Mouse (Mus musculus) cerebellum, adult 2 months (tissue): Measurements from ENCODE around the gene Ttyh1. TPM values are rescaled to one million over a fixed set of nuclear protein-coding genes. Genes with fewer than 3 reads are reported as not detected.
"Not testable (repeated sequence)": the region's sequence is repeated elsewhere in the genome, so short reads cannot be mapped to it uniquely, and the experiment has no call there.

Source experiments
- DNase-seq, 2 experiments: peaks; one replicate each; pipeline ENCODE4 v3.0.0; 2021
- H3K27ac ChIP-seq: fragments of 200-500 bp; 2 replicates; pipeline ENCODE4 v1.5.1; 2012; ENCODE audit warnings: low read length, control low read depth, inconsistent platforms; ENCODE audit not compliant: insufficient read depth
- H3K27me3 ChIP-seq: fragments of 200-500 bp; 2 replicates; pipeline ENCODE4 v1.6.1; 2012; ENCODE audit warnings: inconsistent platforms, mild to moderate bottlenecking, low read length, moderate library complexity; ENCODE audit not compliant: control insufficient read depth, insufficient read depth
- H3K4me1 ChIP-seq: fragments of 200-500 bp; 2 replicates; pipeline ENCODE4 v1.6.1; 2011; ENCODE audit warnings: low read length; ENCODE audit not compliant: control insufficient read depth, insufficient read depth
- H3K4me3 ChIP-seq: fragments of 200-500 bp; replicated peaks from 2 replicates; pipeline ENCODE3; 2011; ENCODE audit warnings: mild to moderate bottlenecking, low read depth, low read length, control low read depth; ENCODE audit not compliant: insufficient read depth
- CTCF ChIP-seq: fragments of 200-500 bp; IDR thresholded peaks from 2 replicates; pipeline ENCODE4 v1.5.1; 2011; ENCODE audit warnings: low read depth, mild to moderate bottlenecking, control low read depth, low read length, moderate library complexity, borderline replicate concordance; ENCODE audit not compliant: insufficient read depth
- POLR2A ChIP-seq: fragments of 200-500 bp; IDR thresholded peaks from 2 replicates; pipeline ENCODE4 v1.6.1; 2011; ENCODE audit warnings: low read length, control low read depth, borderline replicate concordance; ENCODE audit not compliant: insufficient read depth
- WGBS: fragments of 180-500 bp; shearing (Covaris S2); methylation state at CpG from one replicate; pipeline ENCODE4 v1.1.7; 2018; 5-methylcytosine and 5-hydroxymethylcytosine counted together
- polyA plus RNA-seq: library from polyadenylated mRNA; depleted of rRNA; stranded (reverse); fragments of >200 nt; gene quantifications from 2 replicates; pipeline ENCODE4 v1.2.3, GENCODE M21; 2012

Ttyh1 gene
- polyA plus RNA-seq, 1 experiment = 638 TPM

DNA sequence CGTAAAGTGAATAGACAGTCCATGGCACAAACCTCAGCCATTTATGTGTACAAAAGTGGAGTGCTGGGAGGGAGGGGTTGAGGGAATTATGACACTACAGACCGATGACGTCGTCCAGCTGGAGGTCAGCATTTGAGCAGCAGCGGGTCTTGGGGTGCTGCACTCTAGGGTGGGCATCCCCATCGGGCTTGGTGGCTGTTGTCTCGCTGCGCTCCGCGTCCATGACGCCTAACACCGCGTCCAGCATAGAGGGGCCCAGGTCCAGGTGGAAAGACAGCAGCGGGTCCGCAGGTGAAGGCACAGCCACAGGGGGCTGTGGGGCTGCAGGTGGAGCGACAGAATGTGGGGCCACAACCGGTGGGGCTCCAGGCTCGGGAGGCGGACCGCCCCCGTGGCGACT lies 32.0 kb downstream of the Ttyh1 start:
- TF ChIP-seq POLR2A = no peak
- no peak for TF ChIP-seq CTCF
- H3K27ac ChIP-seq = no peak overlapping the region; the same call in 1 of the 2 replicates
- WGBS = 7% methylated on average over 22 of the region's 22 CpGs
- peaks cover 6% of the 10 kb centered on the region; the same call in 1 of the 2 replicates for H3K4me1 ChIP-seq
- DNase-seq = peak in 1 of 2 experiments; percentile 62
- H3K4me3 ChIP-seq = peak overlapping the region; percentile 98
- no peaks in the 10 kb centered on the region for H3K27me3 ChIP-seq

DNA sequence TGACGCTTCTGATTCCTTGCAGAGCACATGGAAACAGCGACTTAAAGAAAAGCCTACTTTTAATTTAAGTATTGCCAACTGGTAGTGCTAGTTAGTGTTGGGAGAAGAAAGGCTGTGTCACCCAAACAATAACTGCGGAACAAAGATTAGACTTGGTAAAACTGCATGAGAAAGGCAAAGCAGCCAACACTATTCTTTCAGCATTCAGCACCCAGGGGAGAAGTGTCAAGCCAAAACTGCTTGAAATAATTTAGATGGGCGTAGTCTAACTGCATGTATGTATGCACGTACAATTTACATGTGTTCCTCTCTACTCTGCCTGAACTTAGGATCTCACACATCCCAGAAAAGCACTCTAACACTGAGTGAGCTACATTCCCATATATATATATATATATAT lies 35.1 kb downstream of the Ttyh1 start:
- H3K4me3 ChIP-seq = no peak overlapping the region
- no peak for DNase-seq
- H3K4me1 ChIP-seq = no peaks in the 10 kb centered on the region
- 60% methylated on average over 5 of the region's 5 CpGs for whole genome bisulfite sequencing
- no peak for TF ChIP-seq POLR2A
- TF ChIP-seq CTCF = no peak
- no peaks in the 10 kb centered on the region for H3K27me3 ChIP-seq
- H3K27ac ChIP-seq = no peak overlapping the region

GRCm38 (mm10) chr7:4154976-4155375 lies 35.8 kb downstream of the Ttyh1 start:
- no peak for DNase-seq
- no peak for TF ChIP-seq POLR2A
- 24% methylated on average over 4 of the region's 4 CpGs for WGBS

DNA sequence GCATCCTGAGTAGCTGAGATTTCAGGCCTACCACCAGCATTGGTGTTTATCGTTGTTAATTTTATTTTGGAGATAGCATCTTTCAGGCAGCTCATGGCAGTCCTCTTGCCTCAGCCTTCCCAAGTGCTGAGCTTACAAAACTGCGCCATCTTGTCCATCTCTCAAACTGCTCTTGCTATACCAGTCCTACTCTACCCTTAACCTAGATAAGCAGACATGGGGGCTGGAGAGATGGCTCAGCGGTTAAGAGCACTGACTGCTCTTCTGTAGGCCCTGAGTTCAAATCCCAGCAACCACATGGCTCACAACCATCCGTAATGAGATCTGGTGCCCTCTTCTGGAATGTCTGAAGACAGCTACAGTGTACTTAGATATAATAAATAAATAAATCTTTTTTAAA lies 42.4 kb downstream of the Ttyh1 start:
- not testable (repeated sequence) for DNase-seq, H3K27ac ChIP-seq, H3K4me3 ChIP-seq, H3K4me1 ChIP-seq, H3K27me3 ChIP-seq
- WGBS = 93% methylated on average over 4 of the region's 4 CpGs

More at GRCm38 (mm10) chr7:4154976-4155375, 35.8 kb downstream of the Ttyh1 start:
- Histone ChIP-seq H3K27ac (no peak overlapping the region), H3K27me3 (no peaks in the 10 kb centered on the region), H3K4me3 (no peak overlapping the region), H3K4me1 (no peaks in the 10 kb centered on the region)

DNA sequence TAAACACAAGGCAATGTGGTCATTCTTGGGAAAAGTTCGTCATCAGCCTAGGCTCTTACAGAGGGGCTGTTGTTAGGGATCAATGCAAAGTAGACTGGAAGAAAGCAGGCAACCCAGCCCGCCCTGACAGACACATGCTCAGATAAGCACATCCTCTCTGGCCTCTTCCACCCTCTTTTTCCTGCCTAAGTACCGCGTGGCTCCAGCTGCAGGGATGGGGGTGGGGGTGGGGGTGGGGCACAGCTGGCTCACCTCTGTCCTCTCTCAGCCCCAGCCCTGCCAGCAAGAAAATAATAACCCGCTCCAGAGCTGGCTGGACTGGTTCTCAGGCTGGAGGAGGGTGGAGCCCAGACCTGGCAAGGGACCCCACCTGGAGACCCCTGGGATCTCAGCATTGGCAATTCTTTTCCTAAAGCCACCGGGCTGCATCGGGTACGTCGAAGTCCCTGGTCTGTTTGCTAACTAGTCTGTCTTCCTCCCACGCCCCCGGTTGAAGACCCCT lies 44.4 kb downstream of the Ttyh1 start:
- 4% methylated on average over 11 of the region's 11 CpGs for whole genome bisulfite sequencing
- Histone ChIP-seq H3K27ac (no peak overlapping the region), H3K27me3 (no peaks in the 10 kb centered on the region), H3K4me3 (no peak overlapping the region), H3K4me1 (no peaks in the 10 kb centered on the region)
- no peak for DNase-seq
- TF ChIP-seq POLR2A = no peak
- TF ChIP-seq CTCF = no peak

DNA sequence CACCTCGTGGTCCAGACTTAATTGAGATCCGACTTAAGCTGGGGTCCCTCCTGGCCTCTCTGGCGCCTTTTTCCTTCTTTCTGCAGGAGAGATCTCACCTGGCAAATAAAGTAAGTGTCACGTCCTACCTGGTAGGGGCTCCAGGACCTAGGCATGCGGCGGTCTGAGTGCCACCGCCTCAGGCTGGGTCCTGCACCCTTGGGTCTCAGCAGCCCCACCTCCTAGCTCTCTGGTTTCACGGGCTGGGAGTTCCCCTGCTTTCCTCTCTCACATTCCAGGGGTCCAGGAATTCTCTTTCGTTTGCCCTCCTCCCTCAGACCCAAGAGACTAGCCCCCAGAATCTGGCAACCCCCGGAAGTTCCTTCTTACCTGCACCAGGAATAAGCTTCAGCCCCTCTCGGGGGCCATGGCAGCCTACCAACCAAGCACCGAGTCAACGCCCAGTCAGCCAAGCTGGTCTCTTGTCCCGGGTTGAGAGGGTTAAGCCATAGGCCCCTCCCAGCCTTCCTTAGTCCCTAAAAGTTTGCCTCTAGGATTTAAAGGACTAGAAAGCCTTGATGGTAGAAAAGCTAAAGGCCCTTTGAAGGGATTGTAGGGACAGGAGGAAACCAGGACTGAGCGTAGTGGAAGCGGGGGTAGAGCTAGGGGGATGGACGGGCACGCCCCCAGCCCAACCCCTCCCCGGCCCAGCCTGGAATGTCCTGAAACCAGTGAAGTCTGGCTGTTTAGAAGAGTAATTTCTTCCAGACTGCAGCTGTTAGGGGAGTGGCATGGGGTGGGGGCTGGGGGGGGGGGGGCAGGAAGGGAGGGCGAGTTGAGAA lies 45.1 kb downstream of the Ttyh1 start, which contains the start of gene Cdc42ep5:
Cdc42ep5 (minus strand) TSS at position 771 of the 821 bp plus-strand sequence.
- Histone ChIP-seq H3K4me3 (no peak within 1 kb of the TSS), H3K4me1 (no peaks in the 10 kb centered on the region), H3K27me3 (no peaks in the 10 kb centered on the region), H3K27ac (no peak within 1 kb of the TSS)
- no peak for DNase-seq
- 1% methylated on average over 20 of the region's 20 CpGs for WGBS
- TF ChIP-seq POLR2A = no peak
- TF ChIP-seq CTCF = no peak

DNA sequence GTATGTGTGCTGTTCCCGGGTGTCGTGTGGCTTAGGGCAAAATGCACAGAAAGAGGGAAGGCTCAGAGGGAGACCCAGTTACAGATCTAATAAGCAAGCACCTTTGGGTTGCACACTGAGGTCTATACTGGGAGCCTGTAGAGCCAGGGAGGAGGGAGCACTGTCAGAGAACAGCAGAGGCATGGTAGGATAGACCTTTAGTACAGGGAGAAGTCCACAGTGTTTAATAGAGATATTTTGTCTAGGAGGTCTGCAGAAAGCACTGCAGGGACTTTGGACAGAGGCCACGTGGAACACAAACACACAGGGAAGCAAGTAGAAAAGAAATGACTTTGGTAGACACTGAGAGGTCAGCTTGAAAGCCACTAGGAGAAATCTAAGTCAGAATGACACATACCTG lies 46.1 kb downstream of the Ttyh1 start:
- no peak for DNase-seq
- H3K27ac ChIP-seq = no peak overlapping the region
- no peak for TF ChIP-seq POLR2A
- TF ChIP-seq CTCF = no peak
- no peaks in the 10 kb centered on the region for H3K27me3 ChIP-seq
- no peaks in the 10 kb centered on the region for H3K4me1 ChIP-seq
- 19% methylated on average over 3 of the region's 3 CpGs for WGBS
- no peak overlapping the region for H3K4me3 ChIP-seq

DNA sequence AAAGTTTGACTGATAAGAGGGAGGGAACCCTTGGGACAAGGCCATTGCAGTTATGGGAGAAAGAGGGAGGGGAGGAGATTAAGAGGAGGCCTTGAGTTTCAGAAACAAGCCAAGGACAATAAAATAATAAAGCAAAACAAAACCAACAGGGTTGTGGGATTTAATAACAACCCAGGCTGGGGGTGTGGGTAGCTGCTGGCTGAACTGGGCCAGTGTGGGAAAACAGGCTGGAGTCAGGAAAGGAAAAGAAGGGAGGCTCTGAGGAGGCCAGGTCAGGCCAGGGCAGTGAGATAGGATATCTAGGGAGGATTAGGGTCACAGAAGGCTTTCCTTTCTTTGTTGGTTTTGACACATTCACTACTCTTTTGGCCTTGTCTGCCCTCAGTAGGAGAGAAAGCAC lies 47.9 kb downstream of the Ttyh1 start:
- no peak overlapping the region for H3K27ac ChIP-seq
- no peaks in the 10 kb centered on the region for H3K4me1 ChIP-seq
- DNase-seq = no peak
- H3K4me3 ChIP-seq = no peak overlapping the region
- TF ChIP-seq CTCF (no peak), POLR2A (no peak)
- H3K27me3 ChIP-seq = no peaks in the 10 kb centered on the region
